23 mouse cellular contexts compared by ENCODE assay signal in the genomic region with DNA sequence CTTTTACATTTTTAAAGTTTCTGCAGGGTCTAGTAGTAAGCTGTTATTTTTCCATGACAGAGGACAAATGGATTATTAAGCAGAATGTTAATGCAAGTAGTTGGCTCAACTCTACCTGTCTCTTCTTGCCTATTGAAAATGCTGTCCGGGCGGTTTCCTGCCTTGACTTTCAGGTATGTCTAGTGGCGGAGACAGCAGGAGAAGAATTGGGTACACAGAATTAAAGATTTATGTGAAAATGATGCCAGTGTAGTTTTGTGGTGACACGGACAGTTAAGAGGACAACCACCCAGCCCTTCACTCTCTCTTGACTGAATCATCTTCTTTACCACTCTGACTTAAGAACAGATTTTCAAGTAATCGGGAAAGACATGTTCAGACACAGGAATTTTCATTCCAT.
DNase-seq lines count a peak whose midpoint lies in the region; ATAC-seq and TF ChIP-seq lines count a peak whose summit lies in the region.
"Had no signal": no experiment of that assay in that cellular context is flagged by ENCODE, and none has a peak within 500 bp of the region (broad histone marks: within the 10 kb centered on the region; RNA-seq: fewer than 3 reads in every experiment).

No protein-coding gene starts in this region.

- H3K9ac ChIP-seq in embryonic facial prominence, embryonic 11.5 days (replicated peaks; ENCODE audit: low read length) = no peak overlapping the region
- H3K9ac ChIP-seq in stomach, postnatal 0 days (ENCODE audit: low read length) = no peak overlapping the region
- no peak overlapping the region for H3K9ac ChIP-seq in hindbrain, embryonic 14.5 days
- H3K9ac ChIP-seq: embryonic facial prominence, embryonic 13.5 days; forebrain, postnatal 0 days; heart, embryonic 12.5 days; heart, embryonic 15.5 days; hindbrain, embryonic 15.5 days had no signal

- TF ChIP-seq EP300 in stomach, postnatal 0 days (optimal IDR thresholded peaks at IDR 0.05) = peak; percentile 48

- H3K4me1 ChIP-seq in embryonic facial prominence, embryonic 11.5 days (ENCODE audit: control insufficient read depth, insufficient read depth, low read length) = no peaks in the 10 kb centered on the region
- no peaks in the 10 kb centered on the region for H3K4me1 ChIP-seq in embryonic facial prominence, embryonic 10.5 days
- H3K4me1 ChIP-seq in stomach, postnatal 0 days (replicated peaks; ENCODE audit: control insufficient read depth, insufficient read depth) = no peaks in the 10 kb centered on the region
- H3K4me1 ChIP-seq in hindbrain, embryonic 14.5 days (replicated peaks; ENCODE audit: control insufficient read depth, insufficient read depth, low read length) = no peaks in the 10 kb centered on the region
- H3K4me1 ChIP-seq: embryonic facial prominence, embryonic 13.5 days; heart, embryonic 12.5 days; heart, embryonic 15.5 days; hindbrain, embryonic 10.5 days; hindbrain, embryonic 15.5 days had no signal

- WGBS in embryonic facial prominence, embryonic 11.5 days = 78% methylated on average over 5 of the region's 5 CpGs
- 90% methylated on average over 5 of the region's 5 CpGs for WGBS in embryonic facial prominence, embryonic 10.5 days
- WGBS in stomach, postnatal 0 days = 82% methylated on average over 5 of the region's 5 CpGs
- 96% methylated on average over 5 of the region's 5 CpGs for WGBS in hindbrain, embryonic 14.5 days

- H3K36me3 ChIP-seq in embryonic facial prominence, embryonic 11.5 days (replicated peaks; ENCODE audit: control insufficient read depth, insufficient read depth, low read depth, low read length) = no peaks in the 10 kb centered on the region
- H3K36me3 ChIP-seq in embryonic facial prominence, embryonic 10.5 days (replicated peaks) = no peaks in the 10 kb centered on the region
- no peaks in the 10 kb centered on the region for H3K36me3 ChIP-seq in stomach, postnatal 0 days (ENCODE audit: control insufficient read depth, insufficient read depth, low read length)
- H3K36me3 ChIP-seq in hindbrain, embryonic 14.5 days (replicated peaks; ENCODE audit: control insufficient read depth, insufficient read depth) = no peaks in the 10 kb centered on the region
- H3K36me3 ChIP-seq: embryonic facial prominence, embryonic 13.5 days; heart, embryonic 12.5 days; heart, embryonic 15.5 days; hindbrain, embryonic 10.5 days; hindbrain, embryonic 15.5 days had no signal

- no peak for TF ChIP-seq CTCF in stomach, postnatal 0 days (IDR thresholded peaks at IDR 0.05; ENCODE audit: low read depth)

- ATAC-seq in embryonic facial prominence, embryonic 11.5 days (replicated peaks; ENCODE audit: insufficient number of reproducible peaks, low FRiP score, low TSS enrichment, low read depth) = no peak
- no peak for ATAC-seq in stomach, postnatal 0 days (ENCODE audit: low FRiP score, low TSS enrichment)
- ATAC-seq in hindbrain, embryonic 14.5 days (ENCODE audit: low FRiP score) = no peak
- ATAC-seq: activated CD4-positive, CD25-positive, alpha-beta regulatory T cell, adult 4 months; forebrain, embryonic 14.5 days; forebrain, postnatal 0 days had no signal

- no peaks in the 10 kb centered on the region for H3K27me3 ChIP-seq in embryonic facial prominence, embryonic 11.5 days (ENCODE audit: control insufficient read depth, insufficient read depth, low read length)
- no peaks in the 10 kb centered on the region for H3K27me3 ChIP-seq in embryonic facial prominence, embryonic 10.5 days (replicated peaks; ENCODE audit: low read depth, poor library complexity, severe bottlenecking)
- no peaks in the 10 kb centered on the region for H3K27me3 ChIP-seq in stomach, postnatal 0 days (ENCODE audit: control insufficient read depth, insufficient read depth, low read length)
- H3K27me3 ChIP-seq in hindbrain, embryonic 14.5 days (ENCODE audit: control insufficient read depth, insufficient read depth, low read length) = no peaks in the 10 kb centered on the region
- H3K27me3 ChIP-seq: embryonic facial prominence, embryonic 13.5 days; heart, embryonic 12.5 days; heart, embryonic 15.5 days; hindbrain, embryonic 15.5 days had no signal

- H3K9me3 ChIP-seq in embryonic facial prominence, embryonic 11.5 days (replicated peaks; ENCODE audit: control insufficient read depth, low read length) = no peaks in the 10 kb centered on the region
- no peaks in the 10 kb centered on the region for H3K9me3 ChIP-seq in embryonic facial prominence, embryonic 10.5 days
- H3K9me3 ChIP-seq in stomach, postnatal 0 days (ENCODE audit: control insufficient read depth, low read length) = no peaks in the 10 kb centered on the region
- H3K9me3 ChIP-seq in hindbrain, embryonic 14.5 days (ENCODE audit: control insufficient read depth, low read length) = no peaks in the 10 kb centered on the region
- H3K9me3 ChIP-seq: embryonic facial prominence, embryonic 13.5 days; heart, embryonic 12.5 days; heart, embryonic 15.5 days; hindbrain, embryonic 10.5 days; hindbrain, embryonic 15.5 days had no signal

- no peak overlapping the region for H3K4me3 ChIP-seq in embryonic facial prominence, embryonic 11.5 days (ENCODE audit: low read depth, low read length)
- H3K4me3 ChIP-seq in embryonic facial prominence, embryonic 10.5 days = no peak overlapping the region
- no peak overlapping the region for H3K4me3 ChIP-seq in stomach, postnatal 0 days (ENCODE audit: low read depth, low read length)
- no peak overlapping the region for H3K4me3 ChIP-seq in hindbrain, embryonic 14.5 days (replicated peaks; ENCODE audit: low read length)
- H3K4me3 ChIP-seq: embryonic facial prominence, embryonic 13.5 days; heart, embryonic 12.5 days; heart, embryonic 15.5 days; hindbrain, embryonic 10.5 days; hindbrain, embryonic 15.5 days had no signal

- H3K4me2 ChIP-seq in embryonic facial prominence, embryonic 11.5 days (ENCODE audit: low read depth, low read length) = no peak overlapping the region
- no peak overlapping the region for H3K4me2 ChIP-seq in stomach, postnatal 0 days (replicated peaks; ENCODE audit: low read depth)
- H3K4me2 ChIP-seq in hindbrain, embryonic 14.5 days (replicated peaks) = no peak overlapping the region
- H3K4me2 ChIP-seq: embryonic facial prominence, embryonic 13.5 days; heart, embryonic 12.5 days; heart, embryonic 15.5 days; hindbrain, embryonic 15.5 days had no signal

- no peak overlapping the region for H3K27ac ChIP-seq in embryonic facial prominence, embryonic 11.5 days (replicated peaks; ENCODE audit: low read depth, low read length)
- no peak overlapping the region for H3K27ac ChIP-seq in embryonic facial prominence, embryonic 10.5 days (replicated peaks)
- no peak overlapping the region for H3K27ac ChIP-seq in stomach, postnatal 0 days (replicated peaks)
- no peak overlapping the region for H3K27ac ChIP-seq in hindbrain, embryonic 14.5 days
- H3K27ac ChIP-seq: heart, embryonic 15.5 days; hindbrain, embryonic 10.5 days; hindbrain, embryonic 15.5 days had no signal

- DNase-seq in embryonic facial prominence, embryonic 11.5 days (ENCODE audit: low spot score) = peak; percentile 6
- DNase-seq in embryonic facial prominence, embryonic 10.5 days (ENCODE audit: low spot score) = no peak
- peak; percentile 69 for DNase-seq in urinary bladder, postnatal 14 days (ENCODE audit: low spot score)
- DNase-seq in urinary bladder, postnatal 4 days (ENCODE audit: low spot score in 2 of 2) = no peak
- no peak for DNase-seq in stomach, postnatal 0 days (ENCODE audit: low spot score)
- no peak for DNase-seq in hindbrain, embryonic 14.5 days (ENCODE audit: low spot score)
- DNase-seq: adrenal gland, postnatal 10 days; adrenal gland, postnatal 36 days; cerebellum, adult 18-20 months; cerebellum, adult 9-10 months; cerebellum, postnatal 14 days; forebrain, postnatal 0 days; gastrocnemius, postnatal 25 days; heart, adult 18-20 months; heart, postnatal 10 days; heart, postnatal 36 days had no signal

Comparison
In these comparisons a context has a peak if more than half of its experiments do, and no peak if none do; other contexts are left out.
1. DNase-seq: peak in embryonic facial prominence, embryonic 11.5 days (single experiment) and urinary bladder, postnatal 14 days (single experiment); none in embryonic facial prominence, embryonic 10.5 days (single experiment), urinary bladder, postnatal 4 days (0 of 2), stomach, postnatal 0 days (single experiment) and hindbrain, embryonic 14.5 days (single experiment).